Mouse (Mus musculus) T-helper 2 cell (primary cell): ENCODE results near the gene Mfap1b.
"Not testable (repeated sequence)": the region's sequence is repeated elsewhere in the genome, so short reads cannot be mapped to it uniquely, and the experiment has no call there.

Source experiments
- in situ Hi-C: fragments of 300-600 bp; cut with MboI, MseI; formaldehyde crosslinking; loops from one replicate; pipeline ENCODE4 v1.15.1; 2025; ENCODE audit warnings: high pct_unique_total_duplicates

Mfap1b gene

DNA sequence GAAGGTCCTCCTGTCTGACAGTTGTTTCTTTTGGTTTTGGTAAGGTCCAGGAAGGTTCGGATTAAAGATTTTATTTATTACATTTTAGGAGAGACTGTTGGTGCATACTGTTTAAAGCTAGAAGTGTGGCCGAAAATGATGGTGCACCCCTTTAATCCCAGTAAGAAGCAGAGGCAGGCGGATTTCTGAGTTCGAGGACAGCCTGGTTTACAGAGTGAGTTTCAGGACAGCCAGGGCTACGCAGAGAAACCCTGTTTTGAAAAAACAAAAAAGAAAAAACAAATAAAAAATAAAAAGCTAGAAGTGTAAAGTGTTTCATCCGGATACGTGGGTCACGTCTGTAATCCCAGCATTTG is 291 bp upstream of the Mfap1b start:
- in situ Hi-C loops: loop anchor here (5.0 kb wide), 1 partner anchor 33 kb away; the partner anchor contains the start of genes Mfap1a and Wdr76

DNA sequence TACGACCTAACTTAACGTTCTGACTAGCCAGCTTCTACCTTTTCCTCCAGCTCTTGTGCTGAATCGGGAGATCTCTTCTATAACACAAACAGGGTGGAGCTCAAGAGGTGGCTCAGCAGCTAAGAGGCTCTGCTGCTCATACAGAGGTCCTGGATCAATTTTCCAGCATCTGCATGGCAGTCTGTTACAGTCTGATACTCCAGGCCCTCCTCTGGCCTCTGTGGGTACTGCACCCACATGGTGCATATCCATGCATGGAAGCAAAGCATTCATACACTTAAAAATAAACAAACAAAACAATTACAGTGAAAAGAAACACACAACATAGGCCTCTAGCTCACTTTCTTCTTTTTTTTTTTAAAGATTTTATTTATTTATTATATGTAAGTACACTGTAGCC is 1.1 kb downstream of the Mfap1b start:
- in situ Hi-C loops: loop anchor here (5.0 kb wide), 1 partner anchor 35 kb away; the partner anchor contains the start of genes Mfap1a and Wdr76

DNA sequence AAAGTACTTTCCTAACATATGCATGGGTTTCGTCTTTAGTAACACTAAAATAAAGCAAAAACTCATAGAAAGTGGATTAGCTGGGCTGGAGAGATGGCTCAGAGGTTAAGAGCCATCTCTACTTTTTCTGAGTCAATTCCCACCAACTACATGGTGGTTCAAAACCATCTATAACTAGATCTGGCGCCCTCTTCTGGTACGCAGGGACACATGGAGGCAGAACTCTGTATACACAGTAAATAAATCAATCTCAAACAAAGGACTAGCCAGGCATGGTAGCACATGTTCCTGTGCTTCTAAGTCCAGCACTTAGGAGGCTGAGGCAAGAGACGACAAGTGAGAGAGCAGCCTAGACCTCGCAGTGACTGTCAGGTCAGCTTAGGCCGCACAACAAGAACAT is 4.9 kb downstream of the Mfap1b start:
- in situ Hi-C loops: not testable (repeated sequence)

DNA sequence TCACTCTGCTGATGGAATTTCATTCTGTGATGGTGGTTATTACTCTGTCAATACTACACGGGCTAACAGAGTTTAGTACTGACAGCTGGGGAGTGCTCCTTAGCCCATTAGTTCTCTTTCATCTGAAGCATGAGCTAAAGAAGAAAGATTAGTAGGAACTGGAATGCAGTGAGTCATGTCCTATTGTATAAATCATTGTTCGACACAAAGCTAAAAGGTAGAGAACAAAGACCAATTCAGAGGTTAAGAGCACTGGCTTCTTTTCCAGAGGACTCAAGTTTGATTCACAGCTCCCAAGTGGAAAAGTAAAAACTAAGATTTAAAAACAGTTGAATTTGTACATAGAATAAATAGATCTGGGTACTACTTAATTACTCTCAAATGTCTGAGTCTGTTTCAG is 13.8 kb downstream of the Mfap1b start:
- in situ Hi-C loops: no loop called here

DNA sequence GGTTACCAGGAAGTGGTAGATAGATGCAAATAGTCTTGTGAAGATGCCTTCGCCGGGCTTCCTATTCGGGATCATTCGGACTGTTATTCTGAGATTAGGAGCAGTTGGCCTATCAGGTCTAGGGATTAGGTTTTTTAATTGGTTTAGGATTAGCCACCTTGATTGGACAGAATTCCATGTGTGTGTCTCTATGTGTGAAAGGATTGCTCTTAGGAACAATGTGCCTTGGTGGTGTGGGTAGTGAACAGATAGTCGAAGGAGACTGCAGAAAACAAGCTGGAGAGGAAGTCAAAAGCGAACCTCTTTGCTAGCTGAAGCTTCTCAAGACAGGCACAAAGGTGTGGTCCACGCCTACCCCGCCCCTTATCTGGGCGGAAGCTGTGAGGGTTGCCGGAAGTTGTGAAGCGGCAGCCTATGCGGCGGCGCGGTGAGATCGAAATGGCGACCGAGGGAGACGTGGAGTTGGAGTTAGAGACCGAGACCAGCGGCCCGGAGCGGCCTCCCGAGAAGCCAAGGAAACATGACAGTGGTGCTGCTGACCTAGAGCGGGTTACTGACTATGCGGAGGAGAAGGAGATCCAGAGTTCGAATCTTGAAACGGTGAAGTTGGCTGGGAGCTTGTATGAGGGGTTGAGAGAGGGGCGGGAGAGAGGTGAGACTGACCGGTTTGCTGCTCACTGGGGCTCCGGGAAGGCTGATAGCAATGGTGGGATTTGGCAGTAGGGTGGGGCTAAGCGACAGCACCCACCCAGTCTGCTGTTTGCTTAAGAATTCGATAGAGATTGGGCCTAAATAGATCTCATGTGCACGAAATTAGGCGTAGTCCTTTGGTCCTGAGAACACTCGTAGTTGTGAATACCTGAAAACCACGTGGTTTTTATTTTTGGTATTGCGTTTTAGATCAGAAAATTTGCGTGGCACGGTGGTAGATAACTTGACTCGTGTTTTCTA is 16.9 kb downstream of the Mfap1b start, which contains the start of gene Serinc4:
Serinc4 (minus strand) TSS at position 90 of the 951 bp plus-strand sequence.
- in situ Hi-C loops: no loop called here

DNA sequence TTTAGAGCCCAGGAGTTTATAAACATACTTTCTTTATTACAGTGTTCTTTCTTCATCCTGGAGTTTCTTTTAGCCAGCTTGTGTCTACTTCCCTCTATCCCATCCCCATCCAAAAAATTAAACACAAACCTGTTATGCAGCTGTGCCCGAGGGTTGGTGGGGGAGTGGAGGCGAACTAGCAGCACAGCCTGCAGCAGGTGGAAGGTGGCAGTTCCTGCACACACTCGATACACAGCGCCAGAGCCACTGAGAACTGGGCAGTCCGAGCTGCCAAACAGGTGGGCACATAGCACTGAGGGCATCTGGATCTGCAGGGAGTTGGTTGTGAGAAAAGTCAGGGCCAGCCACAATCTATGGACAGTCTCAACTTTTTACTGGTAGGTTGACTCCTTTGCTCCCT is 18.3 kb downstream of the Mfap1b start:
- in situ Hi-C loops: no loop called here

DNA sequence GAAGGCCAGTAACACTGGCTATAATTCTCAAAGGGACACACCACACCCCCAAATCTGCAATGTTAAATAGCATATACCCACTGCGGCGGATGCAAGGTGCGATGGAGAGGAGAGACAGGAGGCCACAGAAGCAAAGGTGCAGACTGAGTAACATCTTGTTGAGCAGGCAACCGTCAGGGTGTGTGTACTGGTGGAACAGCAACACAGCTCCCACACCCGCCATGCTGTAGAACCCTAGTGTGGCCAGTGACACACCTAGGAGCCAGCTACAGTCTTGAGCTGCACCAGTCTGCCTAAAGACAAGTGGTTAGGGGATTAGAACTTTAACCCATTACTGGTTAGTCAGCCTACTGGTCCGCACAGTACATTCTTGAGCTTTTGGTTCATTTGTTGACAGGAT is 19.9 kb downstream of the Mfap1b start:
- in situ Hi-C loops: no loop called here

DNA sequence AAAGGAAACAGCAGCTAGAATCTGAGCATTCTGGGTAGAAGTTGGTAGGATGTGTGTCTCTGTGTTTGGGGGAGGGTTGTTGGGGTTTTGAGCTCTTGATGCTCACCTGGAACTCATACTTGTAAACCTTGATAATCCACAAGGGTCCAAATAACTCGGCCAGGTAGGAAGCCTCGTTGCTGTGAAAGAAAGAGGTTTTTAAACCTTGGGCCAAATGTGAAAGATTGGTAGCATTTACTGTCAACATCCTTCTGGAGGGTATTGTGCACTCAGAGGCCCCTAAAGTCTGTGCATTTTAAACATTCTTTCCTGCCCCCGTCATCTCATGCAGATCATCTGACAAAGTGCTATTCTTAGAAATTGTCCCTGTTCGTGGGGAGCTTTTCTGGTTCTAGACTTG is 20.9 kb downstream of the Mfap1b start, which contains the start of gene Hypk:
Hypk (plus strand) TSS at position 301 of the 400 bp plus-strand sequence.
- in situ Hi-C loops: no loop called here

DNA sequence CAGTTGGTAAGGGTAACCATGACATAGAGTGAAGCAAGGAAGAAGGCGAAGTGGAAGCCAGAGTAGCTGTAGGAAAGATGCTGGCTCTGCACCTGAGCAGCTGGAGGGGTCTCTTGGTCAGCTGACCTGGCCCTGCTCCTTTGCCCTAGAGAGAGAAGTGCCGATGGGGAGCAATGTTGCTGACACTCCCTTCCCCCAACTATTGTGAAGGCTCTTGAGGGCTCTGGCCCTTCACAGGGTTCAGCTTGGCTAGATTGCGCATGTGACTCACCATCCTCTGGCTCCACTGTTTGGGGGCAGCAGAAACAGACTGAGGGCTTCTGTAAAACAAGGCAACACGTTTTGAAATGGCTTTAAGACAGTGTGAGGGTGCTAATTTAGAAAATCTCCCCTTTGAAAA is 21.5 kb downstream of the Mfap1b start:
- in situ Hi-C loops: no loop called here

DNA sequence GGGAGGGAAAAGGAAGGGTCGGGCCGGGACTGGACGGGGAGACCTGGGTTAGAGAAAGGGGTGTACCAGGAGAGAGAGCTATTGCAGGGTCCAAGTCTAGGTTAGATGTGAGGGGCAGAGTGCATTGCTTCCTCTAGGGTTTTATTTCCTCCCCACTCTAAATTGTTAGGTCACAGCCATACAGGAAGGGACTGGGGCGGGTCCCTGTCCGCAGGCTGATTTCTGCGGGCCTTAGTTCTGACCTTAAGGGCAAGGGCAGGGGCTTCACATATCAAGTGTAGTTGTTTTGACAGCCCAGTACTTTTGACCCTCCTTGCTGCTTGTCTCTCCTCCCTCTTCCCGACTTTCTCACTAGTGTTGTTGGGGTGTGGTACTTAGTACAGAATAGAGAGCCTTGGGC is 23.8 kb downstream of the Mfap1b start:
- in situ Hi-C loops: no loop called here

DNA sequence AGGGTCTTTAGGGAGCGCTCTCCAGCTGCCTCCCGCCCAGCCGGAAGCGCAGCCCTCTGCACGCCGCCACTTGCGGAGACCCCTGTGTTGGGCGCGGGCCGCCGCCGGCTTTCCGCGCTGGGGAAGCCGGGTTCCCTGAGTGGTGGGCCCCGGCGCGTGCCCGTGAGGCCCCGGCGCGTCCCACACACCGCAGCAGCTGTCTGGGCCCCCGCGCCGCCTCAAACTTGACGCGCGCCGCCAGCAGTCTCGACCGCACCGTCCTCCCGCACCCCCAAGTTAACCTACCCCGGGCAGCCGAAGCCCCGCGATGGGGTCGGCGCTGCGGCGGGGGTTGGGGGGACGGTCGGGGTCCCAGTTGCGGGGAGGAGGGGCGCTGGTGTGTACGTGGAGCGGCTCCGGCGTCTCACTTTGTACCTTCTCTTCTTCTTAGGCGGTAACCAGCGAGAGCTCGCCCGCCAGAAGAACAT is 24.3 kb downstream of the Mfap1b start:
- in situ Hi-C loops: no loop called here

DNA sequence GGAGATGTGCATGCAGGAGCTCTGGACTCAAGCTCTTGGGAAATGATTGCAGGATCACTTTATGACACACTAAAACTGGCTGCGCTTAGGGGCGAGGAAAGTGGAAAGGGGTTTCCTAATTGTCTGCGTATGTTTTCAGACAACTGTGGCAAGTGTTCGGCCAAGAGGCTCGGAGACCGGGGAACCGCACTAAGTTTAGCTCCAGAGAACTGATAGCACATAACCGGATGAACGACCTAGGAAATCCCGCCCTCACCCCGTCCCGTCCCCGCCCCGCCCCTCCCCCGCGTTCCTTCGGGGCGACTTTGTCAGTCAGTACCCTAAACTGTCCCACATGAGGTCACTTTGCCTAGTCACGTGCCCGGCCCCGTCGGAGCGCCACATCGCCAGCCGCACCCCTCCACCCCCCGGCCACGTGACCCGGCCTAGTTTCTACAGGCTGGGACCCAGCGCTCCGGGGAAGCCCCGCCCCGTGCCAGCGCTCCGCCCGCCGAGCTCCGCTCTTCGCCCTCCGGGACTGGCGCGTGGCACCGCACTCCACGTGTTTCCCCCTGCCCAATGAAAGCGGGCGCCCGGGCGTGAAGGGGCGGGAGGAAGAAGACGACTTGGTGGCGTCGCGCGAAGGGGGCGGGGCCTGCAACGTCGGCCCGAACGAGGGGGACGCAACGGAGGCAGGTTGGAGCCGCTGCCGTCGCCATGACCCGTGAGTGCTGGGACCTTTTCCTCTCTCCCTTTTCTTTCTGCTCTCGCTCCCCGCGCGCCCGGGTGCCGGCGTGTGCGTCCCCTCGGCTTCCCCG is 24.9 kb downstream of the Mfap1b start, which contains the start of gene Serf2:
Serf2 (plus strand) TSS at position 457 of the 797 bp plus-strand sequence.
- in situ Hi-C loops: no loop called here

DNA sequence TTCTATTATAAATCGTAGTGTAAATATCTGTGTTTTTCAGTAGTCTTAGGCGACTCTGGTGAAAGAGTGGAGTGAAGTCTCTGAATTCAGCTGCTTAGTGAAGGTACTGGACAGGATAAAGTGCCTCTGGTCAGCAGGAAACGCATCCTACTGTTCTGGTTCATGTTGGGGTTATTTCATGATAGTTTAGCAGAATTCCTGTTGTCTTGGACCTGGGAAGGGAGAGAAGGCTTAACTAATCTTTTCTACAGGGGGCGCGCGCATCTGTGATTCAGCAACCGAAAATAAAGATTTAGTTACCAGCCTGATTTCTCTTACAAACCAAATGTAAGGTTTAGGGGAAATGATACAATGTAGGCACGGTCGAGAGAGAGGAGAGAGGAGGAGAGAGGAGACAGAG is 25.7 kb downstream of the Mfap1b start:
- in situ Hi-C loops: no loop called here

DNA sequence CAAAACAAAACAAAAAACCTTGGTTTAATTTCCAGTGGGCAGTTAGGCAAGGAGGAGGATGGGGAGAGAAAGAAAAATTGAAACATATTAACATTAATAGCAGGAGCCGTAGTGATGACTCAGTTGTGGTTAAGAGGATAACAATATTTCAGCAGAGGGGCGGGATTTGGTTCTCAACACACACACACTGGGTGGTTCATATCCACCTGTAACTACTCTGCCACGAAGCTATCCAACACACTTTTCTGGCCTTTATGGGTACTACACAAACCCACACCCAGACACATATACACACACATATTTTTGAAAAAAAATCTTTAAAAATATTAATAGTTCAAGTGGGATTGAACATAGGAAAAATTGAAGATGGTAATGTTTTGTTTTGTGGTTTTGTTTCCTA is 26.9 kb downstream of the Mfap1b start:
- in situ Hi-C loops: no loop called here

DNA sequence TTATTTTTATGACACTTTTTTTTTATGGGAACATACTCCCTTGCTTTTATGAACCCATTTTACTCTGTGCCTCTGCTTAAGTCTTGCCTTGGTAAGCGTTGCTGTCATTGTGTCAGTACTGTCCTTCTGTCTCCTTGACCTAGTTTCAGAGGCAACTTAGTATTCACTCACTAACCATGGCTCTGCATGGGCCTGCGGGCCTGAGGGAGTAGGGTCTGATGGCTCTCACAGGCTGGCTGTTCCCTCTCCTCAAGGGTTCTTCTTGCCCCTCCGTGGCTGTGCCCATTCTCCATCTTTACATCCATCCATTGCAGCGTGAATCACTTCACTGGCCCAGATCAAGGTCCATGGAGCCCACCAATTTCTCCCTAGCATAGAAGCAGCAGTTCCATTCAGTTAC is 27.4 kb downstream of the Mfap1b start:
- in situ Hi-C loops: no loop called here

DNA sequence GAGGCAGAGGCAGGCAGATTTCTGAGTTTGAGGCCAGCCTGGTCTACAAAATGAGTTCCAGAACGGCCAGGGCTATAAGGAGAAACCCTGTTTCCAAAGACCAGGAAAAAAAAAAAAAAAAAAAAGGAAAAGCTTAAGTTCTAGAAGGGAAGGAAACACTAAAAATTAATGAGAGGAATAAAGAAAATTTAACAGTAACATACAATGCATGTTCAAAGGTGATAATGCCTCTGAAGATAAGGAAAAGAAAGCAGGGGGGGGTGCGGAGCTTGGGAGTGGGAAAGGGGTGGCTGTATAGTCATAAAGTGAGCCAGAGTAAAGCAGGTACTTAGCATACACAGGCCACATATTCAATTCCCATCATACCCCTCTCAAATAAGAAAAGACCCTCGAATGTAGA is 28.8 kb downstream of the Mfap1b start:
- in situ Hi-C loops: no loop called here

DNA sequence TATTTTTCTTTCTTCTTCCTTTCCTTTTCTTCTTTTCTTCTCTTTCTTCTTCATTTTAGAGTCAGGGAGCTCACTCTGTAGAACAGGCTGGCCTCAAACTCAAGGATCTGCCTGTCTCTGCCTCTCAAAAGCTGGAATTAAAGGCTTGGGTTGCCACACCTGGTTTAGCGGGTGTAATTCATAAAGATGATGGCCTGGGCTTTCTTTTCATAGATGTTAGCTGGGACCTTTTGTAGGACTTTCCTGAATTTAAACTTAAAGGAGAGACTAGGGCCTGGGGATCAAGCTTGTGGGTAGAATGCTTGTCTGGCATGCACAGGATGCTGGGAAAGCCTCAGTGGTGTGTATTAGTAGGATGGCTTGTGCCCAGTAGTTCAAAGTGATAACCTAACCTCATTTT is 29.7 kb downstream of the Mfap1b start, which contains the start of gene Ell3:
Ell3 (minus strand) TSS at position 101 of the 400 bp plus-strand sequence.
- in situ Hi-C loops: no loop called here

DNA sequence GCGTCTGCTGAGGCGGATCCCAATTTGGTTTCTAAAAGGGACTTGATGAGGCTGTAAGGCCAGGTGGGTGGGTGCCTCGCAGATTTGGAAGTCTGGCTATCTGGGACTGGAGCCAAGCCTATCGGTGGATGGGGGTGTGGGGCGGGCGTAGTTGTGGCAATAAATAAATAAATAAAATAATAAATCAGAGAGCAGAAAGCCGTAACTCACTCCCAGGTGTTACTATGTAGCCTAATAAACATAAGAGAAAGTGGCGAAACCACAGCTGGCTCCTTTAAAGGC is 30.9 kb downstream of the Mfap1b start:
- in situ Hi-C loops: no loop called here

DNA sequence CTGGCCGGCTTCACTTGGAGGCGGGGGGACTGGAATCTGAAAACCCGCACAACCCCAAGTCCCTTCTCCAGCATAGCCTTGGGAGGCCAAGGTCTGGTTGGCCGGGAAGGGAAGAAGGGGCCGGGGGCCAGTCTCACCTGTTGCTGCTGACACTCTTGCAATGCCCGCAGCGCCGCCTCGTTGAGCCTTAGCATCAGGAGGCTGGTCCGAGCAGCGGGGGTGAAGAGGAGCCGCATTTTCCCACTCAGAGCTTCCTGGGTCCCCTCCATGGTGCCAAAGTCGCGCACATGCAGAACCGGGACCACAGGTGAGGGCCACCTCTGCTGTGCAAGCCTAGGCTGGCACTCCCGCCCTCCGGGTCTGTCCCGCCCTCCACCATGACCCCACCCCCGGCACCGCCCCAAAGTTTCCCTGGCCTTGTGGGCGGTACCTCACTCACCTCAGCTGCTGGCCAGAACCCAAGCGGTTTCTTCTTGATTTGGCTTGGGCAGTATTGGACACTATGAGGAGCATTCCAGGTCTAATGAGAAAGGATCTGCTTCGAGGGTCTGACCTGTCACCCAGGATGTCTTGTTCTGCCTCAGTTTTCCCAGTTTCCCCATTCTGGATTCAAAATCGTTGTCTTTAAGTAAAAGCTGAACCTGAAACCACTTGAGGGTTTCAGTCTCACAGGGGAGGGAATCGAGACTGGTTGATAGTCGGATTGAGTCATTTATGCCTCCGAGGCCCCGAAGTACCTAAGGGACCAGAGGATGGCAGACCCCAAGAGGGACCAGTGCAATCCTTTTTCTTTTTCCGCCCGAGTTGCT is 31.4 kb downstream of the Mfap1b start:
- in situ Hi-C loops: no loop called here

DNA sequence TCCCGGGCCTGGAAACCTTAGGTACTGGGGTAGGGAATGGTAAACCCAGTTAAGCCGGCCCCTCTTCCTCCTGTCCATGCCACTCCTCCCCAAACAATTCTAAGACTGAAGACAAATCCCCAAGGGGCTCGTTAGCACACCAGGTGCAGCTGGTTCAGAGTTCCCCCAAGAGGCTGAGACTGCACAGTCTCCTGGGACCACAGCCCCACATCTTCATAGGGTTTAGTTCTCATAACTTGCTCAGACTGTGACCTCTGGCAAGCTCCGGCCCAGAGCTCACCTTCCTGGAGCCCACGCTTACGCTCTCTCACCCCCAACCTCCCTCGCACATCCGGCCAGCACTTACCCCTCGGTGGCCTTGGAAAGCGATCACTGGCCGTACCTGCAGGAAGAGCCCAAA is 32.1 kb downstream of the Mfap1b start:
- in situ Hi-C loops: no loop called here

DNA sequence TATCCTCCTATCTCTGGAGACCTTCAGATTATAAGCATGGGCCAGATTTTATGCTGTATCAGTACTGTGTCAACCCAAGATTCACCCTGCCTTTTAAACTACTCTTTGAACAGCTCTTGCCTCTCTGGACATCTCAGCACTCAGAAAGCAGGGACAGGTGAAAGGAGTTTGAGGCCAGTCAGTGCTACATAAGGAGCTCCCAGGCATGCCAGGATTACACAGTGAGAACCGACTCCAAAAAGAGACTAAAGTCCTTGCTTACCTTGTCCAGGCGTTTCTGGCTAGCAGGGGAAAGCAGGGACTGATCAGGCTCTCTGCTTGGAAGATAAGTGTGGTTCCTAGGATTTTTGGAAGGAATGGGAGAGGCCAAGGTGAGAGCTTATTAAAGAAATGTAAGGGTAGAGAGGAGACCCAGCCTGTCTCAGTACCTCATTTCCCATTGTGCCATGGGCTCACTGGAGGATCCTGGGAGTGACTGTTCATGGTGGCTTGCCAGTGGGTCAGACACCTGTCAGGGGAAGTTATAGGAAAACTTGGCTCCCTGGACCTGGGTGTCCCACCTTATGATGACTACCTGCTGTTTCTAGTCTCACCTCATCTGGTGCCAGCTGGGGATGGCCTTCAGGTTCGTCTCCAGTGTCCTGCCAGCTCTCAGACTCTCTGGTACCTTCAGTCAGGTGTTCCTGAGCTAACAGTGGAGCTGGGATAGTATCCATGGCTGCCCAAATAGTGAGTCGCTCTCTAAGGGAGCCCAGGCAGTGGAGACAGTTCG is 32.8 kb downstream of the Mfap1b start:
- in situ Hi-C loops: no loop called here
